Mouse (Mus musculus) yolk sac, embryonic 10.5 days (tissue): ENCODE results near the gene Hoxa10.

Source experiments
- DNase-seq: peaks from one replicate; pipeline ENCODE4 v3.0.0-alpha.2; 2017; ENCODE audit warnings: low spot score

The Hoxa10 gene

GRCm38 (mm10) chr6:52217459-52217768 is 23.2 kb downstream of the Hoxa10 start:
- peak; percentile 81 for DNase-seq

GRCm38 (mm10) chr6:52216691-52217458 is 23.8 kb downstream of the Hoxa10 start:
- DNase-seq = no peak

GRCm38 (mm10) chr6:52215771-52216535 is 24.7 kb downstream of the Hoxa10 start:
- no peak for DNase-seq

GRCm38 (mm10) chr6:52215070-52215469 is 25.6 kb downstream of the Hoxa10 start:
- DNase-seq = no peak

GRCm38 (mm10) chr6:52214271-52214670 is 26.4 kb downstream of the Hoxa10 start:
- DNase-seq = no peak

GRCm38 (mm10) chr6:52213119-52213986 is 27.3 kb downstream of the Hoxa10 start, which contains the start of the genes Hoxa3 and Gm28308:
Gene Hoxa3, minus strand, starts transcription at chr6:52213336.
Gene Gm28308, minus strand, starts transcription at chr6:52213339.
- no peak for DNase-seq

- no peak for DNase-seq
These were observed 28.0 kb downstream of the Hoxa10 start for GRCm38 (mm10) chr6:52212556-52213118.

- DNase-seq = no peak
These were observed 28.7 kb downstream of the Hoxa10 start for GRCm38 (mm10) chr6:52211961-52212360.

- no peak for DNase-seq
These were observed 29.3 kb downstream of the Hoxa10 start for GRCm38 (mm10) chr6:52211170-52211935.

GRCm38 (mm10) chr6:52209685-52210046 is 31.0 kb downstream of the Hoxa10 start:
- DNase-seq = no peak

GRCm38 (mm10) chr6:52208868-52209684 is 31.6 kb downstream of the Hoxa10 start:
- DNase-seq = no peak

GRCm38 (mm10) chr6:52208072-52208867 is 32.4 kb downstream of the Hoxa10 start, which contains the start of gene Hoxa6:
Gene Hoxa6, minus strand, starts transcription at chr6:52208722.
- DNase-seq = no peak

- no peak for DNase-seq
These were observed 33.0 kb downstream of the Hoxa10 start for GRCm38 (mm10) chr6:52207684-52207976.

GRCm38 (mm10) chr6:52206882-52207683 is 33.6 kb downstream of the Hoxa10 start:
- DNase-seq = no peak

- no peak for DNase-seq
These were observed 34.7 kb downstream of the Hoxa10 start for GRCm38 (mm10) chr6:52205638-52206621.

- DNase-seq = no peak
These were observed 35.4 kb downstream of the Hoxa10 start for GRCm38 (mm10) chr6:52205221-52205620.

- DNase-seq = peak; percentile 81
These were observed 36.5 kb downstream of the Hoxa10 start, which contains the start of gene Hoxa5 for GRCm38 (mm10) chr6:52204050-52204752. Gene Hoxa5, minus strand, starts transcription at chr6:52204587.
